Mouse (Mus musculus) liver, adult 2 months (tissue): ENCODE measurements around the gene Cd109.

Experiments used
- CTCF ChIP-seq: fragments of 200-500 bp; IDR thresholded peaks from 2 replicates; pipeline ENCODE4 v1.5.1; 2011; ENCODE audit warnings: low read depth, low read length, control low read depth
- POLR2A ChIP-seq: fragments of 200-500 bp; IDR thresholded peaks from 2 replicates; pipeline ENCODE4 v1.6.1; 2011; ENCODE audit warnings: low read length, control low read depth; ENCODE audit not compliant: insufficient read depth; ENCODE audit errors: extremely low read depth

DNA sequence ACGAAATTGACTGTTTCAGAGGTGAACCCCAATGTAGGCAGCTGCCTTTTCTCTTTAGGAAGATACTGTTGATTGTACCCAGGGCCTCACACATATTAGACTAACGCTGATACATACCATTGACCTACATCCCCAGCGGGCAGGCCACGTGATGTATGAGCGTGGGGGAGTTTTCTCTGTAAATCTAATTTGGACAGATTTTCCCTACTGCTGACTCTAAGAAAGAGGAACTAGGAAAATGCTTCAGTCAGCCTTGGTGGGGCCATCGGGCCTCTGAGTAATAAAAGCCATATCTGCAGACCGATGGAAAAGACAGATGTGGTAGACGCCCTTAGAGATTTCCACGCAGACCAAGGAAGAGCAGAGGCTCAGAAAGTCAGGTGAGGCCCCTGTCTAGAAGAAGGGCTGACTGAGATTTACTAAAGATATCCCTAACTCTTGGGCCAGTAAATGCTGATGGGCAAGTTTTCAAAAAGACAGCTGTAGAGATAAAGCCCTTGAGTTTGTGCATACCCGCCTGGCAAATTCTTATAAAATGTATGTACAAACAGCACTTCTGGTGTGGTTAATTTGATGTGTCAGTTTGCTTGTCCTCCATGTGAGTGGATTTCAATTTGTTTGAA is 26.8 kb upstream of the Cd109 start:
- TF ChIP-seq CTCF = no peak
- TF ChIP-seq POLR2A = no peak
